Mouse (Mus musculus): ENCODE measurements at regions not wholly inside any gene's neighbourhood (a gene's known extent, or its start where the extent isn't known, plus 50 kb on each side); places are given as distances from the start of the nearest gene placed in this dataset.

DNA sequence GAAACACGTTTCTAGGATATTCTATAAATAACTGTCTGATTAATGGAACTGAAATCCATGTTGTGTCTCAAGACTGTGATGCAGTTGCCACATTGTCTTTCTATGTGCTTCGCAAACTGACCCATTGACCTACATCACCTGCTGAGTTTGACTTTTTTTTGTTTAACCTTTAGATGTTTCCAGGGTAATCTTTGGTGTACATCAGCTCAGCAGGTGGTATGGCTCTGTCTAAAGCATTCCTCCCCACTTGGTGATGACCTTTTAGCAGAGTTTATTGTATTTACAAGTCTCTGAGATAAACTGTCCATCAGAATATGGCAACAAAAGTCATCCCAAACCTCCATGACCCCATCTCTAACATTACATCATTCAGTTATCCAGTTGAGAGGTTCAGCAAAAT is 337.0 kb upstream of the 4930452B06Rik start:
- H3K4me1 ChIP-seq (ENCODE audit: control insufficient read depth, insufficient read depth, low read length): peaks cover 5% of the 10 kb centered on the region; the same call in 1 of the 2 replicates
- no peak overlapping the region for H3K27ac ChIP-seq (replicated peaks; ENCODE audit: low read depth, low read length)
- no peaks in the 10 kb centered on the region for H3K27me3 ChIP-seq (ENCODE audit: control insufficient read depth, insufficient read depth, low read length)
- WGBS: 52% methylated on average over 2 of the region's 2 CpGs
- H3K9me3 ChIP-seq (ENCODE audit: control insufficient read depth, low read length): peaks cover 3% of the 10 kb centered on the region; the same call in 1 of the 2 replicates
- no peak overlapping the region for H3K4me3 ChIP-seq (replicated peaks; ENCODE audit: low read depth, low read length)
- ATAC-seq (ENCODE audit: low FRiP score, low TSS enrichment): no peak
- no peaks in the 10 kb centered on the region for H3K36me3 ChIP-seq (ENCODE audit: control insufficient read depth, insufficient read depth, low read length)
- no peak for DNase-seq
- no peak overlapping the region for H3K4me2 ChIP-seq (ENCODE audit: low read length)
- no peak overlapping the region for H3K9ac ChIP-seq (replicated peaks; ENCODE audit: low read length)

DNA sequence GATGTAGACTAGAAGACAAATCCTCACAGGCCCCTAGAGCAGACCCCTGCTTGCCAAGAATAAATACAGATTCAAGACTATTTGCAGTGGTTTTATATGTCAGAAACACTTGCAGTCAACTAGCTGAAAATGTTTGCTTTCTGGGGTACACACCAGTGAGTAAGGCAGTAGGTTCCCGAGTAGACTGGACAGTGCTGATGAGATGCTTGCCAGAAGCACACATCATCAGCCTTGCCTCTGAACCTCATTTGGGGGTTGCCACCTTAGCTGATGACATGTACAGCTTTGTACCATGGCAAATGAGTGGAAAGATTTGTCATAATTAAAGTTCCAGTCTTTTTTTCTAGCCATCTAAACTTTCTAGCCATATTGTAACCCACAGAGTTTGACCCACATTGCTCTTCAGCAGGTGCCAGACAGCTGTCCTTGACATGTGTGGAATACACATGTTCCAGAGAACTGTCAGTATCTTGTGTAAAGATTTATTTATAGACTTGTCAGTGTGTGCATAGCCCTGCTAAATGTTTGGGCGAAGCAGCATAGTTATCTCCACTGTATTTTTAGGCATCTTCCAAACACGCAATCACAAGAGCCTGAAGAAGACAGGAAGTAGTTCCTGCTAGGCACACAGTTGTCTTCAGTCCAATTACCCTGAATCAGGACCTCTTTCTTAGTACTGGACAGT is 334.5 kb upstream of the 4930452B06Rik start:
- Histone ChIP-seq H3K36me3 (ENCODE audit: control insufficient read depth, insufficient read depth, low read length) (no peaks in the 10 kb centered on the region), H3K4me2 (ENCODE audit: low read length) (no peak overlapping the region), H3K27me3 (ENCODE audit: control insufficient read depth, insufficient read depth, low read length) (no peaks in the 10 kb centered on the region), H3K4me1 (ENCODE audit: control insufficient read depth, insufficient read depth, low read length) (peaks cover 5% of the 10 kb centered on the region; the same call in 1 of the 2 replicates), H3K9ac (replicated peaks; ENCODE audit: low read length) (no peak overlapping the region), H3K4me3 (replicated peaks; ENCODE audit: low read depth, low read length) (no peak overlapping the region), H3K9me3 (ENCODE audit: control insufficient read depth, low read length) (no peaks in the 10 kb centered on the region), H3K27ac (replicated peaks; ENCODE audit: low read depth, low read length) (no peak overlapping the region)
- WGBS: 82% methylated on average over 3 of the region's 3 CpGs
- ATAC-seq (ENCODE audit: low FRiP score, low TSS enrichment) (0 out of 2 replicates have a peak, but pooled peaks have one; percentile 15), DNase-seq (no peak)

DNA sequence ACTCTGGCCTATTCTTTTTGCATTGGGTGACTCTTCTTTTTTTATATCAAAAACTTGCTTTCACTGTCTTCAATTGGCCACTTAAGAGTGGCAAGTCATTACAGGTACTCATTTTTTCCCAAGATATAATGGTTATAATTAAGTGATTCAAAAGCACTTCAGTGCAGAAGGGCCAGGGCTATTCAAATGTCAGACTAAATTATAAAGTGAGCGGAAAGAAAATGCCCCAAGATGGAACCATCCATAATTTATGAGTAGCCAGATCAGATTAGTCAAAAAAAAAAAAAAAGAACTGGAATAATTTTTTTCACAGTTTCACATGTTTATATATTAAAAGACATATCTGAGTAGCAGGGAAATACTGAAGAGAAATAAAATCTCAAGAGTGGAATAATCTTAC is 333.8 kb upstream of the 4930452B06Rik start:
- ATAC-seq (ENCODE audit: low FRiP score, low TSS enrichment): peak; percentile 59; the same call in 1 of the 2 replicates
- Histone ChIP-seq H3K27ac (replicated peaks; ENCODE audit: low read depth, low read length) (no peak overlapping the region), H3K36me3 (ENCODE audit: control insufficient read depth, insufficient read depth, low read length) (no peaks in the 10 kb centered on the region), H3K9me3 (ENCODE audit: control insufficient read depth, low read length) (no peaks in the 10 kb centered on the region), H3K4me3 (replicated peaks; ENCODE audit: low read depth, low read length) (no peak overlapping the region), H3K27me3 (ENCODE audit: control insufficient read depth, insufficient read depth, low read length) (no peaks in the 10 kb centered on the region), H3K4me2 (ENCODE audit: low read length) (no peak overlapping the region), H3K9ac (replicated peaks; ENCODE audit: low read length) (no peak overlapping the region), H3K4me1 (ENCODE audit: control insufficient read depth, insufficient read depth, low read length) (peaks cover 5% of the 10 kb centered on the region; the same call in 1 of the 2 replicates)
- DNase-seq: peak; percentile 53
- WGBS: 22% methylated on average over 1 of the region's 1 CpGs

DNA sequence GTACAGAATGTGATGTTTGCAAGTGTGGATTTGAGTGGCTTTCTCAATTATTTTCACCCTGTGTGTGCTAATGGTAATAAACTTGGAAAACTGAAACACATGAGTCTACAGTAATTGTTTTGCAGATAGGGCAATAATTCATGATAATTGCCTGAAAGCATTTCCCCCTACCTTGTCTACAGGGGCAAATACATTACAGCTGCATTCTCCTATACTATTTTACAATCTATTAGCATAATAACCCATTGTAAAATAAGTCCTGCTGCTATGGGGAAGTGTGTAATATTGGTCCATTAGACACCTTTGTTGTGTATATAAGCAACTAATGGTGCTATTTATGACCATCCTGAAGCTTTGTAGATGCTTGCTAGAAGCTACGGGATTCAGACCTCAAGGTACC is 327.4 kb upstream of the 4930452B06Rik start:
- Histone ChIP-seq H3K4me3 (replicated peaks; ENCODE audit: low read depth, low read length) (no peak overlapping the region), H3K36me3 (ENCODE audit: control insufficient read depth, insufficient read depth, low read length) (no peaks in the 10 kb centered on the region), H3K9me3 (ENCODE audit: control insufficient read depth, low read length) (no peaks in the 10 kb centered on the region), H3K4me1 (ENCODE audit: control insufficient read depth, insufficient read depth, low read length) (no peaks in the 10 kb centered on the region), H3K27me3 (ENCODE audit: control insufficient read depth, insufficient read depth, low read length) (no peaks in the 10 kb centered on the region), H3K9ac (replicated peaks; ENCODE audit: low read length) (no peak overlapping the region), H3K27ac (replicated peaks; ENCODE audit: low read depth, low read length) (no peak overlapping the region), H3K4me2 (ENCODE audit: low read length) (no peak overlapping the region)
- 89% methylated on average over 1 of the region's 1 CpGs for WGBS
- no peak for ATAC-seq (ENCODE audit: low FRiP score, low TSS enrichment)
- DNase-seq: no peak

DNA sequence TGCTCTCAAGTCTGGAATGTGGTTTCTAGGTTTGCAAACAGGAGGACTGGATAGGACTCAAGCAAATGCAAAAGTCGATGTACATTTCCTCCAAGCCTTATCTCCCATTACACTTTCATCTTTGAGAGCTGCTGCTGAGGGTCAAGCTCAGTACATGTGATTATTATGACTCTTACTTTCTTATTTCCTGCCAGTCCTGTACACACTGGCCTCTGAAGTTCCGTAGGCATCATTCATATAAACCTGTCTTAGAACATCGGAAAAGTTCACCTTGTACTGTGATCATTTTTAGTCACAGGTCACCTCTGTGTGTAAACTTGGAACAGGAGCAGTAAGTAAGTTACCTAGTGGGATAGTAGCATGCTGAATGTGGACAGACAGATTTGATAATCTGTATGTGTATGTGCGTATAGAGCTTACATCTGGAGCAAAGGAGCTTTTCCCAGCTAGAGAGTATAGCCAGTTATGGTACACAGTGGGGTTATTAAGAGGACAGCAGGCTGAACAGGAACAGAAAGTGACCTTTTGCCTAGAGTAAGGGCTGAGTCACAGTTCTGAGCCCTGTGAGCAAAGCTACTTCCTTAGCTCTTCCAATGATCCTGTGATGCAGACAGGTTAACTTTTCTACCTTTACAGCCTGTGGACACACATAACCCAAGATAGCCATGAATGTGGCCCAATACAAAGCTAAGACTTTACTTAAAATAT is 319.2 kb upstream of the 4930452B06Rik start:
- no peaks in the 10 kb centered on the region for H3K9me3 ChIP-seq (ENCODE audit: control insufficient read depth, low read length)
- ATAC-seq (ENCODE audit: low FRiP score, low TSS enrichment) (no peak), DNase-seq (no peak)
- 94% methylated on average over 4 of the region's 4 CpGs for WGBS
- no peaks in the 10 kb centered on the region for H3K4me1 ChIP-seq (ENCODE audit: control insufficient read depth, insufficient read depth, low read length)
- no peak overlapping the region for H3K4me3 ChIP-seq (replicated peaks; ENCODE audit: low read depth, low read length)
- no peaks in the 10 kb centered on the region for H3K36me3 ChIP-seq (ENCODE audit: control insufficient read depth, insufficient read depth, low read length)
- no peak overlapping the region for H3K4me2 ChIP-seq (ENCODE audit: low read length)
- H3K9ac ChIP-seq (replicated peaks; ENCODE audit: low read length): no peak overlapping the region
- H3K27me3 ChIP-seq (ENCODE audit: control insufficient read depth, insufficient read depth, low read length): no peaks in the 10 kb centered on the region
- no peak overlapping the region for H3K27ac ChIP-seq (replicated peaks; ENCODE audit: low read depth, low read length)

DNA sequence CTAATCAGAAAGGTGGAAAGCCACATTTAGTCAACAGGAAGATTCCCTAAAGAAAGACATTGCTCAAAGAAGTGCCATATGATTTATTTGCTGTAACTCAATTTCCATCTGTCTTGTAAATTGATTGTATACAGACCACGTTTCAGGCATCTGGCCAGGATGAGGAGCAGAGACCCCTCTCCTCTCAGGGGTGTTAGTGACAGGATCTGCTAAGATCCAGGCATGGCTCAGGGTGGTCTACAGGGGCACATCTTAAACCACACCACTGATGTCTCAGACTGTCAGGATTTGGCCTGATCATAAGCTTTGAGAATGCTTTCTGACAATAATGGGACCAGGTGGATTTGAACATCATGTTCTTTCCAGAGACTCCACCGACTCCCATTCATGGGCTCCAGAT is 295.5 kb upstream of the 4930452B06Rik start:
- H3K27me3 ChIP-seq (ENCODE audit: control insufficient read depth, insufficient read depth, low read length): no peaks in the 10 kb centered on the region
- H3K9ac ChIP-seq (replicated peaks; ENCODE audit: low read length): no peak overlapping the region
- H3K4me1 ChIP-seq (ENCODE audit: control insufficient read depth, insufficient read depth, low read length): no peaks in the 10 kb centered on the region
- no peaks in the 10 kb centered on the region for H3K36me3 ChIP-seq (ENCODE audit: control insufficient read depth, insufficient read depth, low read length)
- H3K27ac ChIP-seq (replicated peaks; ENCODE audit: low read depth, low read length): no peak overlapping the region
- H3K4me3 ChIP-seq (replicated peaks; ENCODE audit: low read depth, low read length): no peak overlapping the region
- DNase-seq (peak; percentile 5), ATAC-seq (ENCODE audit: low FRiP score, low TSS enrichment) (no peak)
- no peaks in the 10 kb centered on the region for H3K9me3 ChIP-seq (ENCODE audit: control insufficient read depth, low read length)
- WGBS: 62% methylated on average over 2 of the region's 2 CpGs
- H3K4me2 ChIP-seq (ENCODE audit: low read length): no peak overlapping the region

DNA sequence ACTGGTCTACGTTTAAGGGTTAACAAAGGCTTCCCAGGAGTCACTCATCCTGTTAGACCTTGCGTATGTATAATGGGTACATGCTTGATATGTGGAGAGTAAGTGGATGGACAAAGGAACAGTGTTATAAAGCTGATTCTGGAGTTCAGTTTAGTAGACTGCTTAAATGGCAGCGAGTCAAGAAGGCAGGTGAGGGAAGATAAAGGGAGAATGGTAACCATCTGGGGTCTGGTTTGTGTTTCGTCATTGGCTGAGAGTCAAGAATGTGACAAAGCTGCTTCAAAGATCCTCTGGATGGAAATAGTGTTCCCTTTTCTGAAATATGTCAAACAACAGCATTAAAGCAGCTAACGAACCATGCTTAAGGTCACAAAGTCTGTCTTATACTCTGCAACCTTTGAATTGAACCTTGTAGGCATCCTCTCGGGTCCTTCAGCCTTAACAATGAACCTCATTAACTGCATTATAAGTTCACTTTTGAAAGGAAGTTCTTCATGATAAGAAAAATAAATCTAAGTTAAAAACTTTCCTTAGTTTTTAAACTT is 286.9 kb upstream of the 4930452B06Rik start:
- DNase-seq: no peak
- H3K4me1 ChIP-seq (ENCODE audit: control insufficient read depth, insufficient read depth, low read length): no peaks in the 10 kb centered on the region
- H3K27me3 ChIP-seq (ENCODE audit: control insufficient read depth, insufficient read depth, low read length): no peaks in the 10 kb centered on the region
- no peak overlapping the region for H3K4me2 ChIP-seq (ENCODE audit: low read length)
- ATAC-seq (ENCODE audit: low FRiP score, low TSS enrichment): no peak
- no peaks in the 10 kb centered on the region for H3K36me3 ChIP-seq (ENCODE audit: control insufficient read depth, insufficient read depth, low read length)
- no peaks in the 10 kb centered on the region for H3K9me3 ChIP-seq (ENCODE audit: control insufficient read depth, low read length)
- H3K9ac ChIP-seq (replicated peaks; ENCODE audit: low read length): no peak overlapping the region
- no peak overlapping the region for H3K4me3 ChIP-seq (replicated peaks; ENCODE audit: low read depth, low read length)
- WGBS: 64% methylated on average over 6 of the region's 6 CpGs
- no peak overlapping the region for H3K27ac ChIP-seq (replicated peaks; ENCODE audit: low read depth, low read length)

DNA sequence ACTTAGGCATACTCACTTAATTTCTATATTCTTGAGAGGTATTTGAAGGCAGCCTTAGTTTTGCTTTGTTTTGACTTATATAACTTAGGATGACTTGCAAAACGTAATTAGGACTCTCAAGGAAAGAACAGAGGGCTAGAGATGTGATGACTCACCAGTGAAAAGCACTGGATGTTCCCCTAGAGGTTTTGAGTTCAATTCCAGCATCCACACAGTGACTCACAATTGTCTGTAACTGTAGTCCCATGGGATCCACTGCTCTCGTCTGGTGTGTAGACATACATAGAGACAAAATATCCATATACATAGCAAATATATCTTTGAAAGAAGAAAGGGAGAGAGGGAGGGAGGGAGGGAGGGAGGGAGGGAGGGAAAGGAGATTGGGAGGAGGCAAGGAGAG is 282.7 kb upstream of the 4930452B06Rik start:
- no peaks in the 10 kb centered on the region for H3K27me3 ChIP-seq (ENCODE audit: control insufficient read depth, insufficient read depth, low read length)
- no peaks in the 10 kb centered on the region for H3K36me3 ChIP-seq (ENCODE audit: control insufficient read depth, insufficient read depth, low read length)
- H3K27ac ChIP-seq (replicated peaks; ENCODE audit: low read depth, low read length): no peak overlapping the region
- no peak overlapping the region for H3K4me2 ChIP-seq (ENCODE audit: low read length)
- WGBS: 65% methylated on average over 2 of the region's 2 CpGs
- no peak for ATAC-seq (ENCODE audit: low FRiP score, low TSS enrichment)
- DNase-seq: no peak
- no peaks in the 10 kb centered on the region for H3K9me3 ChIP-seq (ENCODE audit: control insufficient read depth, low read length)
- no peaks in the 10 kb centered on the region for H3K4me1 ChIP-seq (ENCODE audit: control insufficient read depth, insufficient read depth, low read length)
- H3K9ac ChIP-seq (replicated peaks; ENCODE audit: low read length): no peak overlapping the region
- no peak overlapping the region for H3K4me3 ChIP-seq (replicated peaks; ENCODE audit: low read depth, low read length)
